20 mouse cellular contexts compared by ENCODE assay signal in genomic region chr19:13812823-13813222, GRCm38 (mm10). TPM values are rescaled to one million over a fixed set of nuclear protein-coding genes. Genes with fewer than 3 reads are reported as not detected.
DNase-seq lines count a peak whose midpoint lies in the region; ATAC-seq and TF ChIP-seq lines count a peak whose summit lies in the region.
"Had no signal": no experiment of that assay in that cellular context is flagged by ENCODE, and none has a peak within 500 bp of the region (broad histone marks: within the 10 kb centered on the region; RNA-seq: fewer than 3 reads in every experiment).

No protein-coding gene starts in this region.

- no peak overlapping the region for H3K4me3 ChIP-seq in layer of hippocampus, adult 2 months
- no peak overlapping the region for H3K4me3 ChIP-seq in midbrain, embryonic 11.5 days (ENCODE audit: low read depth, low read length)
- no peak overlapping the region for H3K4me3 ChIP-seq in embryonic facial prominence, embryonic 10.5 days
- H3K4me3 ChIP-seq: embryonic facial prominence, embryonic 15.5 days; hindbrain, embryonic 15.5 days; limb, embryonic 10.5 days had no signal

- DNase-seq in adrenal gland, postnatal 14 days, result peak; percentile 4
- no peak for DNase-seq in adrenal gland, postnatal 4 days (ENCODE audit: low spot score in 2 of 2)
- DNase-seq in layer of hippocampus, adult 2 months (ENCODE audit: low spot score in 2 of 2), result no peak
- DNase-seq in layer of hippocampus, postnatal 36 days, result no peak
- DNase-seq in 3T3-L1 (ENCODE audit: low read depth, low spot score) (peak; percentile 8), Patski (ENCODE audit: low read depth, low spot score) (no peak)
- no peak for DNase-seq in midbrain, embryonic 11.5 days (ENCODE audit: low spot score, missing footprints)
- DNase-seq in embryonic facial prominence, embryonic 10.5 days (ENCODE audit: low spot score), result no peak
- DNase-seq: heart, adult 11 months; lung, adult 18-20 months; right cerebral cortex, postnatal 14 days had no signal

- no peak overlapping the region for H3K4me2 ChIP-seq in midbrain, embryonic 11.5 days
- H3K4me2 ChIP-seq: embryonic facial prominence, embryonic 15.5 days; hindbrain, embryonic 15.5 days had no signal

- H3K9ac ChIP-seq in midbrain, embryonic 11.5 days (ENCODE audit: low read length), result no peak overlapping the region
- H3K9ac ChIP-seq: embryonic facial prominence, embryonic 15.5 days; hindbrain, embryonic 15.5 days had no signal

- in situ Hi-C loops in Patski (cut with MboI; ENCODE audit: low pct_unique_long_range_greater_than_20kb), result loop anchor here (25.0 kb wide), 2 partner anchors 1276 to 1376 kb away; partner anchors contain the start of genes Fam111a and Pfpl

- no peak for ATAC-seq in Patski
- ATAC-seq in midbrain, embryonic 11.5 days (ENCODE audit: low FRiP score), result no peak
- ATAC-seq: midbrain, embryonic 16.5 days had no signal

- no peaks in the 10 kb centered on the region; the same call in 1 of the 2 replicates for H3K9me3 ChIP-seq in midbrain, embryonic 11.5 days (ENCODE audit: control insufficient read depth, low read length)
- H3K9me3 ChIP-seq in embryonic facial prominence, embryonic 10.5 days, result no peaks in the 10 kb centered on the region
- H3K9me3 ChIP-seq: embryonic facial prominence, embryonic 15.5 days; hindbrain, embryonic 15.5 days; limb, embryonic 10.5 days had no signal

- WGBS in midbrain, embryonic 11.5 days, result 58% methylated on average over 2 of the region's 2 CpGs
- 60% methylated on average over 2 of the region's 2 CpGs for WGBS in embryonic facial prominence, embryonic 10.5 days

- H3K36me3 ChIP-seq in midbrain, embryonic 11.5 days (ENCODE audit: control insufficient read depth, insufficient read depth, low read length), result no peaks in the 10 kb centered on the region
- no peaks in the 10 kb centered on the region for H3K36me3 ChIP-seq in embryonic facial prominence, embryonic 10.5 days (replicated peaks)
- H3K36me3 ChIP-seq: embryonic facial prominence, embryonic 15.5 days; hindbrain, embryonic 15.5 days; limb, embryonic 10.5 days had no signal

- peaks cover 6% of the 10 kb centered on the region for H3K27me3 ChIP-seq in Patski
- H3K27me3 ChIP-seq in midbrain, embryonic 11.5 days (ENCODE audit: control insufficient read depth, insufficient read depth, low read length), result no peaks in the 10 kb centered on the region
- H3K27me3 ChIP-seq in embryonic facial prominence, embryonic 10.5 days (replicated peaks; ENCODE audit: low read depth, poor library complexity, severe bottlenecking), result no peaks in the 10 kb centered on the region
- H3K27me3 ChIP-seq: embryonic facial prominence, embryonic 15.5 days; hindbrain, embryonic 15.5 days had no signal

- no peak overlapping the region for H3K27ac ChIP-seq in layer of hippocampus, adult 2 months
- H3K27ac ChIP-seq in midbrain, embryonic 11.5 days (ENCODE audit: low read depth, low read length), result no peak overlapping the region
- no peak overlapping the region for H3K27ac ChIP-seq in embryonic facial prominence, embryonic 10.5 days (replicated peaks)
- H3K27ac ChIP-seq: embryonic facial prominence, embryonic 15.5 days; hindbrain, embryonic 15.5 days; limb, embryonic 10.5 days had no signal

- TF ChIP-seq CTCF in layer of hippocampus, adult 2 months (conservative IDR thresholded peaks at IDR 0.05), result peak; percentile 60
- peak; percentile 58 for TF ChIP-seq CTCF in Patski (IDR thresholded peaks at IDR 0.05)

- CTCF ChIA-PET in Patski (lab: Charles Lee), result no interaction called here

- POLR2A ChIA-PET in Patski (lab: Charles Lee), result no interaction called here

- H3K4me1 ChIP-seq in midbrain, embryonic 11.5 days (ENCODE audit: control insufficient read depth, insufficient read depth, low read length), result no peaks in the 10 kb centered on the region
- no peaks in the 10 kb centered on the region for H3K4me1 ChIP-seq in embryonic facial prominence, embryonic 10.5 days
- H3K4me1 ChIP-seq: embryonic facial prominence, embryonic 15.5 days; hindbrain, embryonic 15.5 days; limb, embryonic 10.5 days had no signal

RNA-seq across cellular contexts. Expression of gene Olfr1499, which starts 6.4 kb away (rescaled TPM):
- total RNA-seq in adrenal gland, postnatal 14 days (2021), result not detected in 2 replicates
- total RNA-seq in adrenal gland, postnatal 4 days (2021), result not detected
- total RNA-seq in layer of hippocampus, adult 2 months (2021), result not detected
- not detected for total RNA-seq in layer of hippocampus, postnatal 36 days (2021)
- polyA plus RNA-seq in Patski (2021), result not detected
- not detected in 2 replicates for polyA plus RNA-seq in midbrain, embryonic 11.5 days (2014; fragmentation: Nextera tagmentation; extraction: Ambion mirVana)
- polyA plus RNA-seq in embryonic facial prominence, embryonic 10.5 days (2016; fragmentation: Nextera tagmentation; extraction: Ambion mirVana), result not detected in 2 replicates
- total RNA-seq: megakaryocyte, adult 5-6 weeks had no signal
- polyA plus RNA-seq: embryonic facial prominence, embryonic 15.5 days; forebrain, embryonic 11.5 days; heart, embryonic 16.5 days; hindbrain, embryonic 15.5 days; kidney, embryonic 14.5 days; limb, embryonic 10.5 days; midbrain, embryonic 16.5 days; urinary bladder, adult 2 months had no signal

RNA-seq across cellular contexts. Expression of gene Olfr1497, which starts 14.8 kb away (rescaled TPM):
- not detected in 2 replicates for total RNA-seq in adrenal gland, postnatal 14 days (2021)
- not detected for total RNA-seq in adrenal gland, postnatal 4 days (2021)
- not detected for total RNA-seq in layer of hippocampus, adult 2 months (2021)
- not detected for total RNA-seq in layer of hippocampus, postnatal 36 days (2021)
- polyA plus RNA-seq in Patski (2021), result not detected
- not detected in 2 replicates for polyA plus RNA-seq in midbrain, embryonic 11.5 days (2014; fragmentation: Nextera tagmentation; extraction: Ambion mirVana)
- not detected in 2 replicates for polyA plus RNA-seq in embryonic facial prominence, embryonic 10.5 days (2016; fragmentation: Nextera tagmentation; extraction: Ambion mirVana)
- total RNA-seq: megakaryocyte, adult 5-6 weeks had no signal
- polyA plus RNA-seq: embryonic facial prominence, embryonic 15.5 days; forebrain, embryonic 11.5 days; heart, embryonic 16.5 days; hindbrain, embryonic 15.5 days; kidney, embryonic 14.5 days; limb, embryonic 10.5 days; midbrain, embryonic 16.5 days; urinary bladder, adult 2 months had no signal

RNA-seq across cellular contexts. Expression of gene Olfr1500, which starts 17.5 kb away (rescaled TPM):
- total RNA-seq in adrenal gland, postnatal 14 days (2021), result not detected in 2 replicates
- not detected for total RNA-seq in adrenal gland, postnatal 4 days (2021)
- not detected for total RNA-seq in layer of hippocampus, adult 2 months (2021)
- not detected for total RNA-seq in layer of hippocampus, postnatal 36 days (2021)
- polyA plus RNA-seq in Patski (2021), result not detected
- not detected in 2 replicates for polyA plus RNA-seq in midbrain, embryonic 11.5 days (2014; fragmentation: Nextera tagmentation; extraction: Ambion mirVana)
- not detected in 2 replicates for polyA plus RNA-seq in embryonic facial prominence, embryonic 10.5 days (2016; fragmentation: Nextera tagmentation; extraction: Ambion mirVana)
- total RNA-seq: megakaryocyte, adult 5-6 weeks had no signal
- polyA plus RNA-seq: forebrain, embryonic 11.5 days; heart, embryonic 16.5 days; hindbrain, embryonic 15.5 days; kidney, embryonic 14.5 days; limb, embryonic 10.5 days; midbrain, embryonic 16.5 days; urinary bladder, adult 2 months had no signal

RNA-seq across cellular contexts. Expression of gene Olfr1496, which starts 35.1 kb away (rescaled TPM):
- total RNA-seq in adrenal gland, postnatal 14 days (2021), result not detected in 2 replicates
- not detected for total RNA-seq in adrenal gland, postnatal 4 days (2021)
- not detected for total RNA-seq in layer of hippocampus, adult 2 months (2021)
- total RNA-seq in layer of hippocampus, postnatal 36 days (2021), result not detected
- not detected for polyA plus RNA-seq in Patski (2021)
- not detected in 2 replicates for polyA plus RNA-seq in midbrain, embryonic 11.5 days (2014; fragmentation: Nextera tagmentation; extraction: Ambion mirVana)
- polyA plus RNA-seq in embryonic facial prominence, embryonic 10.5 days (2016; fragmentation: Nextera tagmentation; extraction: Ambion mirVana), result not detected in 2 replicates
- total RNA-seq: megakaryocyte, adult 5-6 weeks had no signal
- polyA plus RNA-seq: embryonic facial prominence, embryonic 15.5 days; forebrain, embryonic 11.5 days; heart, embryonic 16.5 days; hindbrain, embryonic 15.5 days; kidney, embryonic 14.5 days; limb, embryonic 10.5 days; midbrain, embryonic 16.5 days; urinary bladder, adult 2 months had no signal

RNA-seq across cellular contexts. Expression of gene Olfr1501, which starts 37.7 kb away (rescaled TPM):
- not detected in 2 replicates for total RNA-seq in adrenal gland, postnatal 14 days (2021)
- not detected for total RNA-seq in adrenal gland, postnatal 4 days (2021)
- total RNA-seq in layer of hippocampus, adult 2 months (2021), result not detected
- not detected for total RNA-seq in layer of hippocampus, postnatal 36 days (2021)
- not detected for polyA plus RNA-seq in Patski (2021)
- polyA plus RNA-seq in midbrain, embryonic 11.5 days (2014; fragmentation: Nextera tagmentation; extraction: Ambion mirVana), result not detected in 2 replicates
- not detected in 2 replicates for polyA plus RNA-seq in embryonic facial prominence, embryonic 10.5 days (2016; fragmentation: Nextera tagmentation; extraction: Ambion mirVana)
- total RNA-seq: megakaryocyte, adult 5-6 weeks had no signal
- polyA plus RNA-seq: forebrain, embryonic 11.5 days; heart, embryonic 16.5 days; hindbrain, embryonic 15.5 days; kidney, embryonic 14.5 days; limb, embryonic 10.5 days; midbrain, embryonic 16.5 days; urinary bladder, adult 2 months had no signal

Comparison
In these comparisons a context has a peak if more than half of its experiments do, and no peak if none do; other contexts are left out.
1. DNase-seq: peak in adrenal gland, postnatal 14 days (single experiment) and 3T3-L1 (single experiment); none in adrenal gland, postnatal 4 days (0 of 2), layer of hippocampus, adult 2 months (0 of 2), layer of hippocampus, postnatal 36 days (0 of 2), Patski (single experiment), midbrain, embryonic 11.5 days (single experiment) and embryonic facial prominence, embryonic 10.5 days (single experiment).